Mouse (Mus musculus) frontal cortex, postnatal 36 days (tissue): Measurements from ENCODE around the gene Cbx6.
"Not testable (repeated sequence)": the region's sequence is repeated elsewhere in the genome, so short reads cannot be mapped to it uniquely, and the experiment has no call there.

Experiments
- DNase-seq, 2 experiments: peaks; one replicate each; pipeline ENCODE4 v3.0.0; 2022; ENCODE audit warnings: low spot score in 2 of 2

Gene Cbx6

DNA sequence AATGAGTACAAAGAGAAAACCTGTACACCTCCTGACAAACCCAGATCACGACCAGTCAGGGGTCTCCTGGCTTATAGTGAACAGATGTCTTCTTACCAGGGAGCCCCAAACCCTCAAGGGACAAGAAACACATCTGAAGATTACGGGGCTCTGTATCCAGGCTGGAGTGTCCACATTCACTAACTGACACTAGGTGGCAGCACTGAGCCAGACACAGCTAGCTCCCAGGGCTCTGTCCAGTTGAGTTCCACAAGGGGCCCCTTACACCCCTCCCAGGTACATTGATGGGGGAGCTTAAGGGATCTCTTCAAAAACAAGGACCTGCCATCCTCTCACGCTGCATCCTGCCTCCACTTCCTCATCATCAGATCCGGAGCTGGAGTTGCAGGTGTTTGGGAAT lies 4.1 kb downstream of the Cbx6 start:
- DNase-seq = peak; percentile 78 to 86

- DNase-seq = no peak
Observed at GRCm38 (mm10) chr15:79829431-79829830, 5.1 kb downstream of the Cbx6 start.

GRCm38 (mm10) chr15:79828366-79829035 lies 6.0 kb downstream of the Cbx6 start:
- DNase-seq = no peak

- no peak for DNase-seq
Observed at GRCm38 (mm10) chr15:79827778-79828210, 6.7 kb downstream of the Cbx6 start.

DNA sequence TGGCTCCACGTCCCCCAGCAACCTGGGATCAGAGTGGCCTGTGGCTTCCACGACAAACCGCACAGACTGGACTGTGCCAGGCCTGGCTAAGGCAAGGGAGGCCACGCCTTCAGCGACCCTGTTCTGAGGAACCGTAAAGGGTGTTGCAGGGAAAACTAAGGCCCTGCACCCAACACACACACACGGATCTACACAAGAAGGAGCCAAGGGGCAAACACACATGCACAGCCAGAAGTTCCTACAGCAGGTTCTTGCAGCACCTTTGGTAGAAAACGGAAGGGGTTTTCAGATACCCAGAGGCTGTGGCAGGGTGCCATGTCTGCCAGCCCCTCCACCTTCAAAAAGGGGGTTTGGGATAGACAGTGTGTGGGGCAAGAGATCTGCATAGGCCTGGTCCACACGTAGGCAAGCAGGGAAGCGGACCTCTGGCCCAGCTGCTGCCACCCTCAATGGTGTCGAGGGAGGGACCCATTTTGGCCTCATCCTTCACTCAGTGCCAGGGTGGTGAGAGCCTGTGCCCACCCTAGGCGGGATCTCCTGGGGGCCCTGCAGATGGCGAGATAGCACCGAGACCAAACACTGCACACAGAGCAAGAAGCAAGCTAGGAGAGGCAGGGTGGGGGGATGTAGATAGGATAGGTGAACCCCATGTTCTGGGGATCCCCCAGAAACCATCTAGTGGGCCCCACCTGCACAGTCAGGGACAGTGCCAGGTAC lies 7.3 kb downstream of the Cbx6 start:
- no peak for DNase-seq

- no peak for DNase-seq
Observed at GRCm38 (mm10) chr15:79826221-79826935, 8.1 kb downstream of the Cbx6 start.

DNA sequence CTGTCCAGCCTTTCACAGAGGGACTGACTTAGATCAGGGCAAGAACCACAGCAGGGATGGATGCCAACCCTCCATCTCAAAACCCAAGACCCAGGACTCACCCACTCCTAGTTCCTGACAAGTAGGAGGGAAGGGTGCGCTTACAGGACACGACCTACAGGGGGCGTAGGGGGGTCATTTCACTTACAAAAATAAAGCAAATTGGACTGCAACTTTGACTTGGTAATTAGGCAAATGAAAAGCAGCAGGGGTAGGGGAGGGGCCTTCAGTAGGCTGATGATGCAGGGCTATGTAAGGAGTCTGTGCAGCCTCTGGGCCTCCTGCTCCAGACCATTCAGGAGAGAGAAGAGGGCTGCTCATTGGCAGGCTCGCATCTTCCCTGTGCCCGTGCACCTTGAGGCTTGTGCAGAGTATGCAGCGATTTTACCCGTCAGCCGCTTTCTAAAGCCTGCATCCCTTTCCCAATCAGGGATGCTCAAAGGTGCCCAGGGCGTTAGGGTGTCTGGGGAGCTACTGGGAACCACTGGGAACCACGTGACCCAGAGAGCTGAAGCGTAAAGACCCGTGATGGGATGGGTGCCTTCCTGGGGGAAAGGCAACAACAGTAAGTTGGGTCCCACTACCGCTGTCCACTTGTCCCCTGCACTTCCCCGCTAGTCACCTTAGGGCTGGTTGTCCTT lies 9.2 kb downstream of the Cbx6 start:
- no peak for DNase-seq

- DNase-seq = no peak
Observed at GRCm38 (mm10) chr15:79823588-79824280, 10.8 kb downstream of the Cbx6 start.

DNA sequence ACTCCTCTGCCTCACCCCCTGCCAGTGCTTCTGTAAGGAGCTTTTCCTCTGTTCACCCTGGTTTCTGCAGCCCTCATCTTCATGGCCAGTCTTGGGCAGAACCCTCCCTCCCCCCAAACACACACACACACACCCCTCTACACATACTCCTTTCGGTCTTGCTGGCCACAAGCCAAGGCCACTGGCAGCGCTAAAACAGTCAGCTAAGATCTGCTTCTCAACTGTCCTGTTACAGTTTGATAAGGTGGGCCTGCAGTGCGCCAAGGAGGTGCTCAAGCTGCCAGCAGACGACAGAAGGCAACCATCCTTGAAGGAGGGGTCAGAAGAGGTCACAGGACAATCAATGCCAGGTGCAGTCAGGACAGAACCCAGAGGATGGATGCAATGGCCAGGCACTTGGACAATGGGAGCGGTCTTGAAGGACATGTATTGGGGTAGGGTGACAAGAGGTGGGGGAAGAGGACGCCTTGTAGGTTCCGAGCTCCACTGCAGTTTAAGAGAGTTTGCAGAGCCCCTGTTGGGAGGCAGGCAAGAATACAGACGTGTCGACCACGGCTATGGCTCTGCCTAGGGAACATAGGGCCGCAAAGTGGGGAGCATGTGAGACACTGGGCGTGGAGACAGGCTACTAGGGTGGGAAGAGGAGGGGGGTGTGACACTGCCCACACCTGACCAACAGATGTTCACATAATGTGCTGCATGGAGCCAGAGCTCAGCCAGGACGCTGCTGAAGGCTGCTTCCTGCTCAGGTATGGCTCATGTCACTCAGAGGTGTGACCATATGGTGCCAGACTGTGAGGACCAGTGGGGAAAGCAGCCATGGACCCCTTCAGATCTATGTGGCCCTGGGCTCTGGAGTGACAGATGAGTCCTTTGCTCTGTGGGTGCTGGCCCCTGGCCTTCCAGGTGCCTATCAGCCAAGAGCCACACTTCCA lies 12.0 kb downstream of the Cbx6 start:
- no peak for DNase-seq

GRCm38 (mm10) chr15:79818325-79818724 lies 16.2 kb downstream of the Cbx6 start:
- DNase-seq = no peak

- no peak for DNase-seq
Observed at GRCm38 (mm10) chr15:79813666-79814258, 20.7 kb downstream of the Cbx6 start.

DNA sequence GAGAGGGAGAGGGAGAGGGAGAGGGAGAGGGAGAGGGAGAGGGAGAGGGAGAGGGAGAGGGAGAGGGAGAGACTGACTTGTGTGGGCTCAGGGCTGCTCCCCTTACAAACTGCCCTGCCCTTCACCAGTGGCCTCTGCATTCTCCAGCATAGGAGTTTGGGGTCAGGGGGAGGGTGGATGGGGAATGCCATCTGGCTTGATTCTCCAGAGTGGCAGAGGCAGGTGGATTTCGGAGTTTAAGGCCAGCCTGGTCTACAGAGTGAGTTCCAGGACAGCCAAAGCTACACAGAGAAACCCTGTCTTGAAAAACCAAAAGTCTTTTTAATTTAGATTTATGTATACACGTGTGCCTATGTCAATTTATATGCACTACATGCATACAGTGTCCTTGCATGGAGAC lies 21.6 kb downstream of the Cbx6 start:
- not testable (repeated sequence) for DNase-seq

GRCm38 (mm10) chr15:79810997-79811396 lies 23.5 kb downstream of the Cbx6 start:
- no peak for DNase-seq

- no peak for DNase-seq
Observed at GRCm38 (mm10) chr15:79810061-79810460, 24.4 kb downstream of the Cbx6 start.

DNA sequence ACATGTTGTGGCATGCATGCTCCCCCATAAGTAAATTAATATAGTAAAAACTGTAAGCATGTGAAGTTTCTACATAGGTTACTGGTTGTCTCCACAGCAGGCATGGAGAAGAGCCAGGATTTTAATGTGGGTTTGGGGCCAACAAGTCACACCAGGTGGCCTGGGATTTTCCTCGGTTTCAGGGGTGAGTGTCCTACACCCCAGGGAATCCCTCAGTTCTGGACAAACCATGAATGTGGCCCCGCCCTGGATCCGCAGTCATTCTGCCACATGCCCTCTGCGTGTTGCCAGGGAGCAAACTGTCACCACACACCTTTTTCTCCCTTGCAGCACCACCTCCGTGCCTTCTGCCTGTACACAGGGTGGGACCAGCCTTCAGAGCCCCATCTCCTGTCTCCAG lies 25.8 kb downstream of the Cbx6 start:
- no peak for DNase-seq

GRCm38 (mm10) chr15:79808114-79808513 lies 26.4 kb downstream of the Cbx6 start:
- peak in 1 of 2 experiments; percentile 67 for DNase-seq

- no peak for DNase-seq
Observed at GRCm38 (mm10) chr15:79807050-79807449, 27.4 kb downstream of the Cbx6 start.

DNA sequence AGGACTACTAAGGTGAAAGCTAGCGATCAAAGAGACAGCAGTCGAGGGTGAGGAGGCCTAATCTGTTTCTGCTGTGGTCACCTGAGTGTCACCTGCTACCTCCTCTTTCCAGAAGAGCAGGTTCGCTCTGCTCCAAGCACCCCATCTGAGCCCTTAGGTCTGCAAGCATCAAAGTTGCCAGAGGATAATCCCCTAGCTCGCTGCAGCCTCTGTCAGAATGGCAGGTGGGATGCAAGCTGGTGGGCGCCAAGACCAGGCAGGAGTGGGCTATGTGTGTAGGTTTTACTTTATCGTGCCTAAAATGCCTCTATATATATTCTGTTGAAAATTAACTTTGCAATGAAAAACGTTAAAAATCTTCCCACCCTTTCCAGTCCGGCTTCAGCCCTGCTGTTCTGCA lies 29.2 kb downstream of the Cbx6 start:
- no peak for DNase-seq

- peak; percentile 74 to 75 for DNase-seq
Observed at GRCm38 (mm10) chr15:79804352-79805071, 30.0 kb downstream of the Cbx6 start, which contains the start of gene Nptxr. Gene Nptxr (minus strand): TSS chr15:79804766.
